Mouse (Mus musculus) heart, adult 2 months (tissue): ENCODE measurements at regions not wholly inside any gene's neighbourhood (a gene's known extent, or its start where the extent isn't known, plus 50 kb on each side); places are given as distances from the start of the nearest gene placed in this dataset.

ENCODE experiments used
- DNase-seq, 2 experiments: peaks; one replicate each; pipeline ENCODE4 v3.0.0; 2021
- H3K27ac ChIP-seq: fragments of 200-600 bp; 2 replicates; pipeline ENCODE4 v1.8.1; 2022
- H3K27me3 ChIP-seq: fragments of 200-500 bp; 2 replicates; pipeline ENCODE4 v1.6.1; 2012; ENCODE audit warnings: mild to moderate bottlenecking, low read length, inconsistent platforms, mixed read lengths; ENCODE audit not compliant: control insufficient read depth, insufficient read depth
- H3K36me3 ChIP-seq: fragments of 200-500 bp; 2 replicates; pipeline ENCODE4 v1.6.1; 2012; ENCODE audit warnings: low read length, inconsistent platforms; ENCODE audit not compliant: control insufficient read depth, insufficient read depth
- H3K4me1 ChIP-seq: fragments of 200-500 bp; 2 replicates; pipeline ENCODE4 v1.6.1; 2011; ENCODE audit warnings: low read length; ENCODE audit not compliant: control insufficient read depth, insufficient read depth
- H3K4me3 ChIP-seq: fragments of 200-600 bp; 2 replicates; pipeline ENCODE4 v1.8.1; 2022
- H3K79me2 ChIP-seq: fragments of 200-500 bp; replicated peaks from 2 replicates; pipeline ENCODE4 v1.6.1; 2012; ENCODE audit warnings: mild to moderate bottlenecking, inconsistent platforms, low read length, moderate library complexity, mixed read lengths; ENCODE audit not compliant: control insufficient read depth, insufficient read depth
- H3K9ac ChIP-seq: fragments of 200-500 bp; 2 replicates; pipeline ENCODE4 v1.6.1; 2012; ENCODE audit warnings: low read depth, mild to moderate bottlenecking, control low read depth, inconsistent platforms, low read length, mixed read lengths
- CTCF ChIP-seq: fragments of 200-600 bp; IDR thresholded peaks from 2 replicates; pipeline ENCODE4 v1.8.1; 2022; ENCODE audit warnings: antibody characterized with exemption, mild to moderate bottlenecking, moderate library complexity
- EP300 ChIP-seq: fragments of 200-500 bp; IDR thresholded peaks from 2 replicates; pipeline ENCODE4 v1.6.1; 2011; ENCODE audit warnings: low read depth, low read length, control low read depth; ENCODE audit not compliant: insufficient read depth
- POLR2A ChIP-seq: fragments of 200-500 bp; IDR thresholded peaks from 2 replicates; pipeline ENCODE4 v1.6.1; 2011; ENCODE audit warnings: mild to moderate bottlenecking, low read depth, low read length, control low read depth; ENCODE audit not compliant: insufficient read depth
- WGBS: fragments of 180-500 bp; shearing (Covaris S2); methylation state at CpG from one replicate; pipeline ENCODE4 v1.1.7; 2018; 5-methylcytosine and 5-hydroxymethylcytosine counted together
- intact Hi-C: fragments of 180-260 bp; cut with DNase I; formaldehyde crosslinking; loops from one replicate; pipeline ENCODE4 v1.15.1; 2025

- 67% methylated on average over 7 of the region's 7 CpGs for WGBS
- no peak for DNase-seq
Observed at GRCm38 (mm10) chr3:102676946-102677534, 57.3 kb upstream of the Tspan2 start.

GRCm38 (mm10) chr3:102678516-102678915, 55.8 kb upstream of the Tspan2 start:
- TF ChIP-seq EP300 (0 out of 2 replicates have a peak, but pooled peaks have one; percentile 13), POLR2A (no peak), CTCF (no peak)
- DNase-seq, result peak; percentile 34 to 60
- intact Hi-C loops, result no loop called here
- no peak overlapping the region for H3K4me3 ChIP-seq
- no peak overlapping the region for H3K27ac ChIP-seq
- no peaks in the 10 kb centered on the region; the same call in 1 of the 2 replicates for H3K4me1 ChIP-seq
- H3K79me2 ChIP-seq, result no peaks in the 10 kb centered on the region
- H3K36me3 ChIP-seq, result no peaks in the 10 kb centered on the region
- 78% methylated on average over 1 of the region's 1 CpGs for WGBS
- H3K27me3 ChIP-seq, result no peaks in the 10 kb centered on the region
- no peak overlapping the region for H3K9ac ChIP-seq

More at GRCm38 (mm10) chr3:102676946-102677534, 57.3 kb upstream of the Tspan2 start:
- no peaks in the 10 kb centered on the region for H3K36me3 ChIP-seq
- no peak overlapping the region for H3K27ac ChIP-seq
- intact Hi-C loops, result no loop called here
- no peaks in the 10 kb centered on the region for H3K27me3 ChIP-seq
- no peaks in the 10 kb centered on the region; the same call in 1 of the 2 replicates for H3K4me1 ChIP-seq
- no peak overlapping the region for H3K4me3 ChIP-seq
- TF ChIP-seq EP300 (no peak), CTCF (no peak), POLR2A (no peak)
- no peaks in the 10 kb centered on the region for H3K79me2 ChIP-seq
- no peak overlapping the region for H3K9ac ChIP-seq

GRCm38 (mm10) chr3:102682424-102682823, 51.9 kb upstream of the Tspan2 start:
- no peak overlapping the region for H3K9ac ChIP-seq
- no peak overlapping the region for H3K4me3 ChIP-seq
- no peak for TF ChIP-seq EP300
- no peak for TF ChIP-seq CTCF
- no peak for TF ChIP-seq POLR2A
- intact Hi-C loops, result loop anchor here (10.0 kb wide), 1 partner anchor 208 kb away; no protein-coding TSS in a partner anchor
- no peak overlapping the region for H3K27ac ChIP-seq
- no peak for DNase-seq
- H3K4me1 ChIP-seq, result no peaks in the 10 kb centered on the region; the same call in 1 of the 2 replicates
- H3K27me3 ChIP-seq, result no peaks in the 10 kb centered on the region
- H3K36me3 ChIP-seq, result no peaks in the 10 kb centered on the region
- H3K79me2 ChIP-seq, result no peaks in the 10 kb centered on the region
- WGBS, result 60% methylated on average over 8 of the region's 8 CpGs

GRCm38 (mm10) chr3:102683541-102683940, 50.8 kb upstream of the Tspan2 start:
- H3K4me3 ChIP-seq, result no peak overlapping the region
- no peak for DNase-seq
- intact Hi-C loops, result loop anchor here (10.0 kb wide), 1 partner anchor 209 kb away; no protein-coding TSS in a partner anchor
- no peaks in the 10 kb centered on the region for H3K79me2 ChIP-seq
- H3K9ac ChIP-seq, result no peak overlapping the region
- no peaks in the 10 kb centered on the region for H3K36me3 ChIP-seq
- H3K27me3 ChIP-seq, result no peaks in the 10 kb centered on the region
- 65% methylated on average over 10 of the region's 10 CpGs for WGBS
- H3K4me1 ChIP-seq, result no peaks in the 10 kb centered on the region; the same call in 1 of the 2 replicates
- H3K27ac ChIP-seq, result no peak overlapping the region
- TF ChIP-seq POLR2A, result no peak
- TF ChIP-seq CTCF, result no peak
- TF ChIP-seq EP300, result no peak
